Mouse (Mus musculus) brown adipose tissue, adult 24 weeks (tissue): ENCODE results near the gene Insl6. TPM values are rescaled to one million over a fixed set of nuclear protein-coding genes. Genes with fewer than 3 reads are reported as not detected.

ENCODE experiments used
- H3K27ac ChIP-seq: fragments of 200-500 bp; replicated peaks from 2 replicates; pipeline ENCODE4 v1.5.1; 2012; ENCODE audit warnings: low read depth, mild to moderate bottlenecking, low read length
- H3K4me1 ChIP-seq: fragments of 200-500 bp; 2 replicates; pipeline ENCODE4 v1.6.1; 2012; ENCODE audit warnings: low read length, mixed read lengths; ENCODE audit not compliant: control insufficient read depth, insufficient read depth, insufficient read length
- H3K4me3 ChIP-seq: fragments of 200-500 bp; 2 replicates; pipeline ENCODE4 v1.5.1; 2012; ENCODE audit warnings: low read depth, mild to moderate bottlenecking, low read length, moderate library complexity; ENCODE audit not compliant: insufficient read depth
- polyA plus RNA-seq: library from polyadenylated mRNA; stranded (reverse); fragments of >200 nt; gene quantifications from 2 replicates; pipeline ENCODE4 v1.2.4, GENCODE M21; 2012; ENCODE audit not compliant: missing spikeins, insufficient read depth, insufficient read length

Insl6 gene
- polyA plus RNA-seq, result 8.0 and 8.2 TPM in 2 replicates

GRCm38 (mm10) chr19:29325053-29325851 is at the start of gene Insl6:
TSS of gene Insl6 (minus strand) at chr19:29325356.
- no peaks in the 10 kb centered on the region for H3K4me1 ChIP-seq
- no peak within 1 kb of the TSS for H3K27ac ChIP-seq
- H3K4me3 ChIP-seq, result peak within 1 kb of the TSS; percentile 58

GRCm38 (mm10) chr19:29374947-29375346 is 49.8 kb upstream of the Insl6 start:
- H3K4me1 ChIP-seq, result peaks cover 13% of the 10 kb centered on the region
- H3K27ac ChIP-seq, result 0 out of 2 replicates have a peak overlapping the region, but pooled peaks have one; percentile 1
- H3K4me3 ChIP-seq, result peak overlapping the region; percentile 19

- Histone ChIP-seq H3K27ac (peak overlapping the region; percentile 57), H3K4me3 (peak overlapping the region; percentile 53)
Observed at GRCm38 (mm10) chr19:29373438-29373837, 48.3 kb upstream of the Insl6 start.

GRCm38 (mm10) chr19:29372621-29373020 is 47.5 kb upstream of the Insl6 start:
- H3K4me1 ChIP-seq, result peaks cover 13% of the 10 kb centered on the region
- H3K4me3 ChIP-seq, result peak overlapping the region; percentile 72
- H3K27ac ChIP-seq, result peak overlapping the region; percentile 95

More at GRCm38 (mm10) chr19:29373438-29373837, 48.3 kb upstream of the Insl6 start:
- peaks cover 13% of the 10 kb centered on the region for H3K4me1 ChIP-seq

GRCm38 (mm10) chr19:29372138-29372537 is 47.0 kb upstream of the Insl6 start:
- Histone ChIP-seq H3K27ac (peak overlapping the region; percentile 95), H3K4me3 (peak overlapping the region; percentile 72), H3K4me1 (peaks cover 13% of the 10 kb centered on the region)

GRCm38 (mm10) chr19:29371284-29372081 is 46.3 kb upstream of the Insl6 start:
- Histone ChIP-seq H3K4me3 (peak overlapping the region; percentile 72), H3K4me1 (peaks cover 13% of the 10 kb centered on the region), H3K27ac (peak overlapping the region; percentile 95)

GRCm38 (mm10) chr19:29370545-29371283 is 45.6 kb upstream of the Insl6 start:
- peaks cover 10% of the 10 kb centered on the region for H3K4me1 ChIP-seq
- H3K4me3 ChIP-seq, result no peak overlapping the region
- H3K27ac ChIP-seq, result no peak overlapping the region; the same call in 1 of the 2 replicates

- H3K4me1 ChIP-seq, result peaks cover 10% of the 10 kb centered on the region
- peak overlapping the region; percentile 81 for H3K27ac ChIP-seq
Observed at GRCm38 (mm10) chr19:29370112-29370511, 45.0 kb upstream of the Insl6 start.

GRCm38 (mm10) chr19:29368671-29369309 is 43.6 kb upstream of the Insl6 start:
- peak overlapping the region; percentile 51 for H3K4me3 ChIP-seq
- H3K27ac ChIP-seq, result peak overlapping the region; percentile 55
- peaks cover 10% of the 10 kb centered on the region for H3K4me1 ChIP-seq

More at GRCm38 (mm10) chr19:29370112-29370511, 45.0 kb upstream of the Insl6 start:
- no peak overlapping the region for H3K4me3 ChIP-seq

GRCm38 (mm10) chr19:29368041-29368440 is 42.9 kb upstream of the Insl6 start:
- peaks cover 6% of the 10 kb centered on the region; the same call in 1 of the 2 replicates for H3K4me1 ChIP-seq
- no peak overlapping the region for H3K27ac ChIP-seq
- peak overlapping the region; percentile 19; the same call in 1 of the 2 replicates for H3K4me3 ChIP-seq

- Histone ChIP-seq H3K27ac (peak within 1 kb of the TSS; percentile 93), H3K4me3 (peak within 1 kb of the TSS; percentile 86)
Observed at GRCm38 (mm10) chr19:29366969-29367622, 41.9 kb upstream of the Insl6 start, which contains the start of the genes Plgrkt and Cd274. TSS of gene Plgrkt (minus strand) at chr19:29367390. TSS of gene Cd274 (plus strand) at chr19:29367455.

GRCm38 (mm10) chr19:29366226-29366968 is 41.2 kb upstream of the Insl6 start:
- Histone ChIP-seq H3K4me1 (peaks cover 5% of the 10 kb centered on the region; the same call in 1 of the 2 replicates), H3K4me3 (peak overlapping the region; percentile 86), H3K27ac (peak overlapping the region; percentile 90)

More at GRCm38 (mm10) chr19:29366969-29367622, 41.9 kb upstream of the Insl6 start, which contains the start of the genes Plgrkt and Cd274:
- H3K4me1 ChIP-seq, result peaks cover 6% of the 10 kb centered on the region; the same call in 1 of the 2 replicates

- H3K4me1 ChIP-seq, result peaks cover 2% of the 10 kb centered on the region; the same call in 1 of the 2 replicates
- H3K27ac ChIP-seq, result no peak overlapping the region
- H3K4me3 ChIP-seq, result no peak overlapping the region
Observed at GRCm38 (mm10) chr19:29365105-29365504, 39.9 kb upstream of the Insl6 start.
